Mouse (Mus musculus) left cerebral cortex, adult 9 months (tissue): ENCODE measurements around the gene Tmem104.

Source experiments
- DNase-seq, 2 experiments: peaks; one replicate each; pipeline ENCODE4 v3.0.0; 2022; ENCODE audit warnings: low spot score in 2 of 2

Gene Tmem104

GRCm38 (mm10) chr11:115166776-115167175, 20.5 kb upstream of the Tmem104 start:
- no peak for DNase-seq

- DNase-seq = no peak
These were observed 19.5 kb upstream of the Tmem104 start for GRCm38 (mm10) chr11:115167631-115168249.

GRCm38 (mm10) chr11:115169430-115169829, 17.9 kb upstream of the Tmem104 start:
- DNase-seq = no peak

GRCm38 (mm10) chr11:115171125-115171524, 16.2 kb upstream of the Tmem104 start:
- DNase-seq = no peak

- no peak for DNase-seq
These were observed 14.4 kb upstream of the Tmem104 start for GRCm38 (mm10) chr11:115172825-115173287.

GRCm38 (mm10) chr11:115173549-115174339, 13.5 kb upstream of the Tmem104 start:
- DNase-seq = no peak

GRCm38 (mm10) chr11:115176399-115177190, 10.7 kb upstream of the Tmem104 start:
- no peak for DNase-seq

GRCm38 (mm10) chr11:115177559-115178195, 9.6 kb upstream of the Tmem104 start:
- no peak for DNase-seq

GRCm38 (mm10) chr11:115178766-115179165, 8.5 kb upstream of the Tmem104 start:
- DNase-seq = no peak

GRCm38 (mm10) chr11:115179191-115179590, 8.1 kb upstream of the Tmem104 start:
- no peak for DNase-seq

- DNase-seq = no peak
These were observed 7.4 kb upstream of the Tmem104 start for GRCm38 (mm10) chr11:115179881-115180280.

GRCm38 (mm10) chr11:115181913-115182638, 5.2 kb upstream of the Tmem104 start:
- DNase-seq = peak in 1 of 2 experiments; percentile 70

GRCm38 (mm10) chr11:115184973-115185372, 2.3 kb upstream of the Tmem104 start:
- DNase-seq = no peak

GRCm38 (mm10) chr11:115187693-115188092, 406 bp downstream of the Tmem104 start, which contains the start of gene Nat9:
Nat9 (minus strand) TSS chr11:115187859.
- no peak for DNase-seq

GRCm38 (mm10) chr11:115188539-115189231, 1.4 kb downstream of the Tmem104 start:
- no peak for DNase-seq

- no peak for DNase-seq
These were observed 2.0 kb downstream of the Tmem104 start for GRCm38 (mm10) chr11:115189304-115189703.

GRCm38 (mm10) chr11:115192180-115192579, 4.9 kb downstream of the Tmem104 start:
- no peak for DNase-seq

- no peak for DNase-seq
These were observed 7.4 kb downstream of the Tmem104 start for GRCm38 (mm10) chr11:115194693-115195092.

- no peak for DNase-seq
These were observed 8.6 kb downstream of the Tmem104 start for GRCm38 (mm10) chr11:115195933-115196332.

GRCm38 (mm10) chr11:115197558-115197957, 10.3 kb downstream of the Tmem104 start:
- DNase-seq = no peak
